Mouse (Mus musculus) stomach, postnatal 0 days (tissue): ENCODE results near the gene Slain1.

Experiments used
- CTCF ChIP-seq: IDR thresholded peaks from 2 replicates; pipeline ENCODE4 v1.5.1; 2016; ENCODE audit warnings: antibody characterized with exemption, low read depth, mild to moderate bottlenecking, moderate library complexity
- EP300 ChIP-seq: optimal IDR thresholded peaks from 2 replicates; pipeline ENCODE3; 2016; ENCODE audit warnings: antibody characterized with exemption

GRCm38 (mm10) chr14:103728506-103728905, 78.5 kb downstream of the Slain1 start:
- TF ChIP-seq CTCF (no peak), EP300 (no peak)
